Mouse (Mus musculus) small intestine, adult 2 months (tissue): ENCODE measurements around the gene Otud5.

Source experiments
- CTCF ChIP-seq: fragments of 200-500 bp; IDR thresholded peaks from 2 replicates; pipeline ENCODE4 v1.5.1; 2012; ENCODE audit warnings: low read depth, mild to moderate bottlenecking, control low read depth, inconsistent platforms, low read length, moderate library complexity, mixed read lengths; ENCODE audit not compliant: insufficient replicate concordance, insufficient read length; ENCODE audit errors: extremely low read depth
- POLR2A ChIP-seq: fragments of 200-500 bp; IDR thresholded peaks from 2 replicates; pipeline ENCODE4 v1.6.1; 2012; ENCODE audit warnings: low read depth, mild to moderate bottlenecking, control low read depth, inconsistent platforms, low read length, moderate library complexity

DNA sequence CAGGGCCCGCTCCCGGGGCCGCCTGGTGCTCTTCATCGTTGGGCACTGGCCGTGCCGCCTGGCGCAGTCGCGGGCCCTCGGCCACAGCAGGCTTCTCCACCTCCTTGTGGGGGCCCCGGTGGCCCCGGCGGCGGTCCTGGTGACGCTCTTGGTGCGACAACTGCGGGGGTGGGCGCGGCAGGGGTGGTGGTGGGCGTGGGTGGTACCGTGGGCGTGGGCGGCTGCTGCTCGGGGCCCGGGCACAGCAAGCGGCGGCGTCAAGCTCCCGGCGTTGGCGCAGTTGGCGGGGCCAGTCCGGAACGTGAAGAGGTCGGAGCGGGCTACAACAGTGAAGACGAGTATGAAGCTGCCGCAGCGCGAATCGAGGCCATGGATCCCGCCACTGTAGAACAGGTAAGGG is 1.2 kb downstream of the Otud5 start:
- TF ChIP-seq POLR2A (no peak), CTCF (no peak)
